Mouse (Mus musculus) CH12.LX (cell line): ENCODE measurements at regions not wholly inside any gene's neighbourhood (a gene's known extent, or its start where the extent isn't known, plus 50 kb on each side); places are given as distances from the start of the nearest gene placed in this dataset.

Experiments used
- BHLHE40 ChIP-seq: IDR thresholded peaks from 2 replicates; pipeline ENCODE4 v1.6.1; 2011; ENCODE audit warnings: mild to moderate bottlenecking, low read depth, low read length, improper control_type of control experiment
- CHD1 ChIP-seq: IDR thresholded peaks from 2 replicates; pipeline ENCODE4 v1.6.1; 2012; ENCODE audit warnings: low read depth, low read length, improper control_type of control experiment, inconsistent platforms
- CHD2 ChIP-seq: IDR thresholded peaks from 2 replicates; pipeline ENCODE4 v1.6.1; 2011; ENCODE audit warnings: low read length, improper control_type of control experiment
- CTCF ChIP-seq, 2 experiments: IDR thresholded peaks in 1 of 2; conservative IDR thresholded peaks in 1 of 2; 2 replicates each; pipeline ENCODE4 v1.5.1; 2011 to 2012; ENCODE audit warnings: low read depth in 2 of 2, low read length in 2 of 2, improper control_type of control experiment in 1 of 2, inconsistent platforms in 1 of 2, mild to moderate bottlenecking in 1 of 2, moderate library complexity in 1 of 2
- JUN ChIP-seq: IDR thresholded peaks from 2 replicates; pipeline ENCODE4 v1.6.1; 2011; ENCODE audit warnings: low read depth, mild to moderate bottlenecking, low read length, improper control_type of control experiment, moderate library complexity; ENCODE audit not compliant: insufficient read depth
- PAX5 ChIP-seq: IDR thresholded peaks from 2 replicates; pipeline ENCODE4 v1.6.1; 2012; ENCODE audit warnings: low read length, inconsistent platforms, mixed read lengths
- POLR2A ChIP-seq: IDR thresholded peaks from 2 replicates; pipeline ENCODE4 v1.6.1; 2011; ENCODE audit warnings: low read depth, mild to moderate bottlenecking, improper control_type of control experiment, low read length
- SMC3 ChIP-seq: IDR thresholded peaks from 2 replicates; pipeline ENCODE4 v1.6.1; 2011; ENCODE audit warnings: low read depth, low read length, improper control_type of control experiment
- UBTF ChIP-seq: IDR thresholded peaks from 2 replicates; pipeline ENCODE4 v1.6.1; 2012; ENCODE audit warnings: low read depth, mild to moderate bottlenecking, inconsistent platforms, low read length, improper control_type of control experiment, moderate library complexity
- USF1 ChIP-seq: IDR thresholded peaks from 2 replicates; pipeline ENCODE4 v1.6.1; 2014; ENCODE audit warnings: low read depth, mild to moderate bottlenecking, inconsistent platforms, low read length, improper control_type of control experiment
- USF2 ChIP-seq: conservative IDR thresholded peaks from 2 replicates; pipeline ENCODE4 v1.6.1; 2011; ENCODE audit warnings: low read depth, low read length, improper control_type of control experiment
- ZMIZ1 ChIP-seq: IDR thresholded peaks from 2 replicates; pipeline ENCODE4 v1.6.1; 2012; ENCODE audit warnings: low read depth, mild to moderate bottlenecking, inconsistent platforms, low read length, improper control_type of control experiment

GRCm38 (mm10) chr12:107361606-107362005, 126.8 kb upstream of the 3110018I06Rik start:
- TF ChIP-seq PAX5 (no peak), SMC3 (no peak), CHD1 (no peak), UBTF (no peak), CTCF (conservative IDR thresholded peaks at IDR 0.05 in 1 of 2, IDR thresholded peaks at IDR 0.05 in 1 of 2; ENCODE audit: low read depth in 2 of 2, low read length in 2 of 2) (no peak), USF2 (no peak), POLR2A (no peak), BHLHE40 (no peak), ZMIZ1 (no peak), USF1 (no peak), JUN (no peak), CHD2 (no peak)
